Mouse (Mus musculus) limb, embryonic 15.5 days (tissue): ENCODE data around the gene Itch. TPM values are rescaled to one million over a fixed set of nuclear protein-coding genes. Genes with fewer than 3 reads are reported as not detected.

Experiments
- ATAC-seq: fragments of 200-750 bp; cut with Nextera tagmentation; 2 replicates; pipeline ENCODE4 v1.8.0; 2017; ENCODE audit warnings: low read depth, moderate TSS enrichment; ENCODE audit not compliant: insufficient number of reproducible peaks, low FRiP score, low TSS enrichment
- H3K27ac ChIP-seq: fragments of 300-500 bp; sonication (generic); 2 replicates; pipeline ENCODE4 v1.5.1; 2015; ENCODE audit warnings: moderate library complexity, mild to moderate bottlenecking, inconsistent platforms
- H3K27me3 ChIP-seq: fragments of 300-500 bp; sonication (generic); 2 replicates; pipeline ENCODE4 v1.6.1; 2015; ENCODE audit warnings: inconsistent platforms
- H3K36me3 ChIP-seq: fragments of 300-500 bp; sonication (generic); 2 replicates; pipeline ENCODE4 v1.6.1; 2015; ENCODE audit warnings: inconsistent platforms
- H3K4me1 ChIP-seq: fragments of 300-500 bp; sonication (generic); 2 replicates; pipeline ENCODE4 v1.6.1; 2015; ENCODE audit warnings: inconsistent platforms
- H3K4me2 ChIP-seq: fragments of 300-500 bp; sonication (generic); 2 replicates; pipeline ENCODE4 v1.6.1; 2015; ENCODE audit warnings: mild to moderate bottlenecking, inconsistent platforms
- H3K4me3 ChIP-seq: fragments of 300-500 bp; sonication (generic); 2 replicates; pipeline ENCODE4 v1.5.1; 2015; ENCODE audit warnings: mild to moderate bottlenecking, inconsistent platforms
- H3K9ac ChIP-seq: fragments of 300-500 bp; sonication (generic); 2 replicates; pipeline ENCODE4 v1.6.1; 2015; ENCODE audit warnings: inconsistent platforms
- H3K9me3 ChIP-seq: fragments of 300-500 bp; sonication (generic); 2 replicates; pipeline ENCODE4 v1.6.1; 2016; ENCODE audit warnings: inconsistent platforms
- WGBS: fragments of 180-500 bp; shearing (Covaris S2); methylation state at CpG from one replicate; pipeline ENCODE4 v1.1.7; 2015; 5-methylcytosine and 5-hydroxymethylcytosine counted together
- polyA plus RNA-seq: library from polyadenylated mRNA; unstranded; fragments of >200 nt; fragmentation: Nextera tagmentation; extraction: Ambion mirVana; gene quantifications from 2 replicates; pipeline ENCODE4 v1.2.1, GENCODE M21; 2015

Gene Itch
- polyA plus RNA-seq: 51.9 and 54.9 TPM in 2 replicates

- Histone ChIP-seq H3K4me3 (peak within 1 kb of the TSS; percentile 92), H3K9ac (peak within 1 kb of the TSS; percentile 90), H3K9me3 (no peaks in the 10 kb centered on the region), H3K27me3 (no peaks in the 10 kb centered on the region), H3K36me3 (peaks cover 5% of the 10 kb centered on the region), H3K27ac (peak within 1 kb of the TSS; percentile 91), H3K4me1 (peaks cover 17% of the 10 kb centered on the region), H3K4me2 (peak within 1 kb of the TSS; percentile 52)
- 3% methylated on average over 56 of the region's 65 CpGs for WGBS
- peak; percentile 98 for ATAC-seq
Observed at GRCm38 (mm10) chr2:155133011-155133976, at the start of gene Itch. Gene Itch, plus strand, starts transcription at chr2:155133509.

- Histone ChIP-seq H3K4me3 (no peak overlapping the region), H3K9ac (no peak overlapping the region), H3K27ac (no peak overlapping the region), H3K4me1 (no peaks in the 10 kb centered on the region), H3K4me2 (no peak overlapping the region), H3K9me3 (no peaks in the 10 kb centered on the region), H3K27me3 (no peaks in the 10 kb centered on the region), H3K36me3 (no peaks in the 10 kb centered on the region)
- 83% methylated on average over 5 of the region's 5 CpGs for WGBS
- no peak for ATAC-seq
Observed at GRCm38 (mm10) chr2:155084546-155084945, 48.8 kb upstream of the Itch start.

DNA sequence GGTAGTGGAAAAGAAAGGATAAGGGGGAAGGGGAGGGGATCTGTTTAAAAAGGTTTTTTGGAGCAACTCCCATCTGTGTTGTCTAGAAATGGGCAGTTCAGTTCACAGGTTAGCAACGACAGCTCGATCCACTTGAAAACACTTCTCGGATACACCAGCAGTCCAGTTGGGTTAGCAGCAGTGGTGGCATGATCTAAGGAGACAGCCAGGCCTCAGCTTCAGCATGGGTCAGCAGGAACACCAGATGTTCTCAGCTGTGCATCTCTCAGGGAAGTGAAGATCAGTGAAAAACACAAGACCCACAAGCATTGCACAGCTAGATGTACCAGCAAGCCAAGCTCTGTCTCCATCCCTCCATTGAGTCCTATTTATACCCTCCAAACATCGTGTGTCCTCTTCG, 47.0 kb upstream of the Itch start:
- Histone ChIP-seq H3K36me3 (no peaks in the 10 kb centered on the region), H3K9ac (no peak overlapping the region), H3K27me3 (no peaks in the 10 kb centered on the region), H3K9me3 (no peaks in the 10 kb centered on the region), H3K27ac (no peak overlapping the region), H3K4me1 (no peaks in the 10 kb centered on the region), H3K4me3 (no peak overlapping the region), H3K4me2 (no peak overlapping the region)
- WGBS: 89% methylated on average over 5 of the region's 5 CpGs
- no peak for ATAC-seq

GRCm38 (mm10) chr2:155088264-155088663, 45.0 kb upstream of the Itch start:
- Histone ChIP-seq H3K27ac (no peak overlapping the region), H3K4me2 (no peak overlapping the region), H3K9me3 (no peaks in the 10 kb centered on the region), H3K27me3 (no peaks in the 10 kb centered on the region), H3K36me3 (no peaks in the 10 kb centered on the region), H3K4me3 (no peak overlapping the region), H3K4me1 (no peaks in the 10 kb centered on the region), H3K9ac (no peak overlapping the region)
- 84% methylated on average over 6 of the region's 6 CpGs for WGBS
- ATAC-seq: no peak

DNA sequence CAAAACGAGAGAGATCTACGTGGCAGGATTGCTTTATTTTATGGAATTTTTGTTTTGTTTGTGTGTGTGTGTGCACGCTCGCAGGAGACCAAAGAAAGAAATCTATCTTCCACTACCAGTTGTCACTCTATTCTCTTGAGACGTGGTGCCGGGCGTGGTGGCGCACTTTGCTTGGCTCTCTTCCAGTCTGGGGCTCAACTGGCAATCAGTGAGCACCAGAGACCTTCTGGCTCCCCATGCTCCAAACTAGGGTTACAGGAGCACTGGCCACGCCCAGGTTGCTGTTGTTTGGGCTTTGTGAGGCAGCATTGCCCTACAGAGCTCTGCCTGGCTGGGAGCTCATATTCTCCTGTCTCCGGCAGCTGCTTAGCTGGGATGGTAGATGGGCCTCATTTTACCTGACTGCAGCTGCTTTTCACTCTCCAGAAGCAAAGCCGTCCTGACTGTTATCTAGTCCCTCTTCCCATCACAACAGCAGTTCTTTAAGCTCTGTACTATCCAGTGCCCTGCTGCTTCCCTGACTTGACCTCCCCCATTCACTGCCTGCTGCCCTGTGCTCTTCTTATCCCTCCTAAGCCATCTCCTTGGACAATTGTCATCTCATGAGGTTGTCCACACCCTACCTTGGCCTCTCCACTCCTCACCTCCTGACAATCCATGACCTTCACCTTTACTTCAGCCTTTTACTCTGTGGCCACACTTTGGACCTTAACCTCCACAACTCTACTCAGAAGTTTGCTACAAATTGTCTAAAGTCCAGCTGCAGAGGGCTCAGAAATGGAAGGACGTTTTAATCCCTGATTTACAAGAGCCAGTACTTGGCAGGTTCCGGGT, 42.2 kb upstream of the Itch start:
- Histone ChIP-seq H3K27me3 (no peaks in the 10 kb centered on the region), H3K9ac (no peak overlapping the region), H3K4me1 (no peaks in the 10 kb centered on the region), H3K4me2 (no peak overlapping the region), H3K9me3 (no peaks in the 10 kb centered on the region), H3K4me3 (no peak overlapping the region), H3K27ac (no peak overlapping the region), H3K36me3 (no peaks in the 10 kb centered on the region)
- WGBS: 56% methylated on average over 13 of the region's 13 CpGs
- ATAC-seq: no peak

GRCm38 (mm10) chr2:155091743-155092075, 41.6 kb upstream of the Itch start:
- Histone ChIP-seq H3K4me3 (no peak overlapping the region), H3K36me3 (no peaks in the 10 kb centered on the region), H3K9ac (no peak overlapping the region), H3K27ac (no peak overlapping the region), H3K9me3 (no peaks in the 10 kb centered on the region), H3K27me3 (no peaks in the 10 kb centered on the region), H3K4me2 (no peak overlapping the region), H3K4me1 (no peaks in the 10 kb centered on the region)
- WGBS: 78% methylated on average over 3 of the region's 3 CpGs
- no peak for ATAC-seq

- WGBS: 27% methylated on average over 4 of the region's 4 CpGs
- Histone ChIP-seq H3K4me2 (no peak overlapping the region), H3K27me3 (no peaks in the 10 kb centered on the region), H3K4me3 (no peak overlapping the region), H3K9ac (no peak overlapping the region), H3K27ac (no peak overlapping the region), H3K9me3 (no peaks in the 10 kb centered on the region), H3K36me3 (no peaks in the 10 kb centered on the region), H3K4me1 (no peaks in the 10 kb centered on the region)
- no peak for ATAC-seq
Observed at GRCm38 (mm10) chr2:155093418-155093817, 39.9 kb upstream of the Itch start.

- no peaks in the 10 kb centered on the region for H3K9me3 ChIP-seq
- WGBS: 87% methylated on average over 9 of the region's 9 CpGs
- no peaks in the 10 kb centered on the region for H3K4me1 ChIP-seq
- no peak overlapping the region for H3K27ac ChIP-seq
- no peaks in the 10 kb centered on the region for H3K36me3 ChIP-seq
- H3K27me3 ChIP-seq: no peaks in the 10 kb centered on the region
- ATAC-seq: no peak
- H3K9ac ChIP-seq: no peak overlapping the region
- H3K4me3 ChIP-seq: no peak overlapping the region
- no peak overlapping the region for H3K4me2 ChIP-seq
Observed at GRCm38 (mm10) chr2:155098720-155099380, 34.5 kb upstream of the Itch start.

- ATAC-seq: no peak
- H3K27me3 ChIP-seq: no peaks in the 10 kb centered on the region
Observed at GRCm38 (mm10) chr2:155099421-155099820, 33.9 kb upstream of the Itch start.

DNA sequence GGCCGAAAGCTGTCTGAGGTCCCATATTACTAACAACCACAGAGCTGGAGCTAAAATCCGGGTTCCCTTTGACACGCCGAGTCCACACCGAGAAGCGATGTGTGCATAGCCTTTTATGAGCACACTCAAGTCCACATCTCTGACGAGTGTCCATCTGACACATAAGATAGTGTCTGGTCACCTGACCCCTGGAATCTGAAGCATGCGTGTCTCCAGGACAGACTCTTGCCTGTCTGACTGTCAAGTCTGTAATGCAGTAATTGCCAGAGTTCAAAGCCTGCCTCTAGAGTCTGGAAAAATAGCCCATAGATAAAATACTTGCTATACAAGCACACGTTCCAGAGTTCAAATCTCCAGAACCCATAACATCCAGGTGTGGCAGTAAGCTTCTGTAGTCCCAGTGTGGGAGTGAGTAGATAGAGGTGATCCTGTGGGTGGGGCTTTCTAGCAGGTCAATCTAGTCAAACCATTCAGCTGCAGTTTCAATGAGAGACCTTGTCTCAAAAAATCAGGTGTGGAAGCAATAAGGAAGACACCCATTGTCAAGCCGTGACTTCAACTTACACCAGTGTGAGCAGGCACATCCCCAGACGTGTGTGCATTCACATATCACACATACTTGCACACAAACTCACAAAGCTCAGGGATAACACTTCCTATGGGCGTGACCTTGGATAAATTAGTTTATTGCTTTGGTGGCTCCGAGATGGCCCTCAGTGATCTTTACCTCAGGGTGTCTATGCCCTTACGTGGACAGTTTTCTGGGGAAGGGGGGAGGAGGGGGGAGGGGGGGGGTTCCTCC, 33.1 kb upstream of the Itch start:
- H3K36me3 ChIP-seq: no peaks in the 10 kb centered on the region
- 72% methylated on average over 14 of the region's 14 CpGs for WGBS
- no peak for ATAC-seq
- H3K27me3 ChIP-seq: no peaks in the 10 kb centered on the region
- H3K4me2 ChIP-seq: no peak overlapping the region
- H3K9me3 ChIP-seq: no peaks in the 10 kb centered on the region
- H3K9ac ChIP-seq: no peak overlapping the region
- no peaks in the 10 kb centered on the region for H3K4me1 ChIP-seq
- H3K4me3 ChIP-seq: no peak overlapping the region
- no peak overlapping the region for H3K27ac ChIP-seq

More at GRCm38 (mm10) chr2:155099421-155099820, 33.9 kb upstream of the Itch start:
- no peak overlapping the region for H3K27ac ChIP-seq
- H3K4me1 ChIP-seq: no peaks in the 10 kb centered on the region
- H3K9ac ChIP-seq: no peak overlapping the region
- no peaks in the 10 kb centered on the region for H3K36me3 ChIP-seq
- no peak overlapping the region for H3K4me3 ChIP-seq
- no peak overlapping the region for H3K4me2 ChIP-seq
- WGBS: 62% methylated on average over 7 of the region's 7 CpGs
- no peaks in the 10 kb centered on the region for H3K9me3 ChIP-seq

- H3K4me3 ChIP-seq: no peak overlapping the region
- H3K9ac ChIP-seq: no peak overlapping the region
- H3K4me1 ChIP-seq: no peaks in the 10 kb centered on the region
- no peak for ATAC-seq
- H3K27me3 ChIP-seq: no peaks in the 10 kb centered on the region
- H3K9me3 ChIP-seq: no peaks in the 10 kb centered on the region
- H3K27ac ChIP-seq: no peak overlapping the region
- no peaks in the 10 kb centered on the region for H3K36me3 ChIP-seq
- whole genome bisulfite sequencing: 80% methylated on average over 3 of the region's 3 CpGs
- H3K4me2 ChIP-seq: no peak overlapping the region
Observed at GRCm38 (mm10) chr2:155100796-155101259, 32.5 kb upstream of the Itch start.
